Mouse (Mus musculus): Measurements from ENCODE around the gene Slfn9.
"Not testable (repeated sequence)": the region's sequence is repeated elsewhere in the genome, so short reads cannot be mapped to it uniquely, and the experiment has no call there.

DNA sequence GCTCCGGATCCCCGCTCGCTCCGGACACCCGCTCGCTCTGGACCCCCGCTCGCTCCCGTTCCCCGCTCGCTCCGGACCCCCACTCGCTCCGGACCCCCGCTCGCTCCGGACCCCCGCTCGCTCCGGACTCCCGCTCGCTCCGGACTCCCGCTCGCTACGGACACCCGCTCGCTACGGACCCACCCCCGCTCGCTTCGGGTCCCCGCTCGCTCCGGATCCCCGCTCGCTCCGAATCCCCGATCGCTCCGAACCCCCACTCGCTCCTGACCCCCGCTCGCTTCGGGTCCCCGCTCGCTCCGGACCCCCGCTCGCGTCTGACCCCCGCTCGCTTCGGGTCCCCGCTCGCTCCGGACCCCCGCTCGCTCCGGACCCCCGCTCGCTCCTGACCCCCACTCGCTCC is 60.5 kb downstream of the Slfn9 start:
- TF ChIP-seq POLR2A (IDR thresholded peaks at IDR 0.05; ENCODE audit: insufficient read depth, low read depth, low read length); CTCF (IDR thresholded peaks at IDR 0.05); EP300 (IDR thresholded peaks at IDR 0.05; ENCODE audit: insufficient read depth, low read depth, low read length): not testable (repeated sequence)

Measured in heart, adult 2 months (tissue).